Mouse (Mus musculus) hindlimb bud, embryonic 11.5 days (tissue): Measurements from ENCODE around the gene Fas.

ENCODE experiments used
- DNase-seq: peaks from one replicate; pipeline ENCODE4 v3.0.0-alpha.2; 2012; ENCODE audit warnings: low read depth, low spot score; ENCODE audit errors: extremely low spot score

Gene Fas

DNA sequence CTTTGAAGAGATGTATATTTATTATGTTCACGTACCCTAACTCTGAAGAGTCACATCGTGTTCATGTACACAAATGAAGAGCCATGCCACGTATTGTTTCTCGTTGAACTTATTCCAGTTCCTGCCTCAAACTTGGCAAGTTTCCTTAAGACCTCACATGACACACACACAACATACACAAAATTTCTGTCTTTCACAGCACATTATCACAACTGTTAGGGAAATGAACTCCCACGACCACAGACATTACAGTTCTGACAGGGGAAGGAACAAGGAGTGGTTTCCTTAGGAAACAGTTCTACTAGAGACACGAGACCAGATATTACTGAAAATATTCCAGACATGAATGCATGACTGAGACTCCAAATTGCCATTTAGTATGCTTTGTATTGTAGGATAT is 6.9 kb upstream of the Fas start:
- DNase-seq: no peak

DNA sequence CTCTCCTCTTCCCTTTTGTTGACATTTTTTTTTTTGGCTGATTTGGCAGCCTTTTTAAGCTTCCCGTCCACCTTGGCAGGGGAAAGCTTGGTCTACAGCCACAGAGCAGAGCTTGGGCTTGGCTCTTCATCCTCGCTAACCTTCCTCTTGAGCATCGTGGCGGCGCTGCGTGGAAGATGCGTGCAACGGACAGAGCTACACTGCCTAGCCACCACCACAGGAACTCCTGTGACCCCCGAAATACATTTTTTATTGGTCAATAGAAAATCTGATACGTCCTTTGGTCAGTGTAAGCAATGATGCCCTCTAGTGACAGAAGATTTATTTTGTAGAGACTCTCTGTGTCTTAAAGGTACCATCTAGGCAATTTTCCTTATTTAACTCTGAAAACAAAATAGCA is 6.1 kb upstream of the Fas start:
- DNase-seq: no peak

DNA sequence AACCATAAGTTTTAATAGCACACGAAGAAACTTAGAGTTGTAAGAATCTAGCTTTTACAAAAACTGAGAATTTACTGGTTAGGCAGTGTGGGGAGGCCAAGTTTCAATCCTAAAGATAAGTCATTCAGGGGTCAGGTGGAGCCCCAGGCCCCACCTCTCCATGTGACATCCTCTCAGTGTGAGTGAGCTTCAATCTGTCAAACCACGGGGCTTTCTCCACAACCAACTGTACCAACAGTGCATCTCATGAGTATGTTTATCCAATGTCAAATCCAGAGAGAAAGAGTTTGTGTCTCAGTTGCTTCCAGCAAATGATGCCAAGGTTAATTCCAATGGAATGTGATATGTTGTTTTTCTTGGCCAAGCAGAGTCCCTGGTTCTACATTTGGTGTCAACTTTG is 5.6 kb upstream of the Fas start:
- no peak for DNase-seq

DNA sequence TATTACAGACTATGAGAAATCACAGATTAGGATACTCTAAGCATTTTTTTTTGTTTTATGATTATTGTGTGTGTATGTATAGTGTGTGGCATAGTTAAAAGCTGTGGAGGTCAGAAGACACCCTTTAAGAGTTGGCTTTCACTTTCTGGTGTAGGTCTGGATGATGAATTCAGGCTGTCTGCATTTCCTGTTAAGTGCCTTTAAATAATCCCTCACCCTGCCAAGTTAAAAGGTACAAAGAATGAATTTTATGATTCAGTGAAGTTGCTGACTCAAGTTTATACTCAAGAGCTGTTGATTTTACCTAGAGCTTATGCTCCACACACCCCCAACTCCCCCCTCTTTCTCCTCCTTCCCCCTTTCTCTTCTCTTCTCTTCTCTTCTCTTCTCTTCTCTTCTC is 3.2 kb upstream of the Fas start:
- DNase-seq: no peak

- no peak for DNase-seq
Measured at GRCm38 (mm10) chr19:34287656-34288415, 2.6 kb upstream of the Fas start.

DNA sequence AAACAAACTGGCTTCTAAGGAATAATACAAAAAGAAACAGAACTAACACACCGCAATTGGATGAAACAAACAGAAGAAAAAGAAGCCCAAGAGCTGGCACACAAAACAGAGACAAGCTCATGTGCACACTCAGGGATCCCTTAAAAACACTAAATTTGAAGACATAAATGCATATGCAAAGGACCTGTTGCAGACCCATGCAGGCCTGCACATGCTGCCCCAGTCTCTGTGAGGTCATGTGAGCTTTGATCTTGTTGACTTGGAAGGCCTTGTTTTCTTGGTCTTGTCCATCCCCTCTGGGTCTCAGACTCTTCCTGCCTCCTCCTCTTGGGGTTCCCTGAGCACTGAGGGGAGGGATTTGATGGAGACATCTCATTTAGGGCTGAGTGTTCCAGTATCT is 1.8 kb upstream of the Fas start:
- DNase-seq: no peak

DNA sequence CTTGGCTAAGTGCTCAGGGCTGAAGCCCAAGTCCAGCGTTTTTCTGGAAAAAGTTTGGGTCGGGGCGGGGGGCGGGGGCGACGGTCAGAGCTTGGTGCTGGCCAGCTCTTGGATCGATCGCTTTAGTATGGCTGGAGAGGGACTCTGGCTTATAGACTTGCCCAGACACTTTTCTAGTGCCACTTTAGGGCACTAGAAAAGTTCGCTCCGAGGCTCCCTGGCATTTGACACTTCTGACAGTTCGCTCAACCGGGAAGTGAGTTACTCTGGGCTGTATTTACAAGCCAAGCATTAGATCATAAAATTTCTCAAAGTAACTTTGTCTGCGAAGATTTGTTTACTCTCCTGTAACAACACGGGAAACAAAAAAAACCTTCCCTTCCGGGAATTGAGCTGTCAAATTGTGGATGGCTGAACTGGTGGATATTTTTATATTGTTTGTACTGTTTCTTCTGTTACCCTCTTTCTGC is 441 bp downstream of the Fas start:
- DNase-seq: no peak

GRCm38 (mm10) chr19:34291379-34291778 is 913 bp downstream of the Fas start:
- no peak for DNase-seq

DNA sequence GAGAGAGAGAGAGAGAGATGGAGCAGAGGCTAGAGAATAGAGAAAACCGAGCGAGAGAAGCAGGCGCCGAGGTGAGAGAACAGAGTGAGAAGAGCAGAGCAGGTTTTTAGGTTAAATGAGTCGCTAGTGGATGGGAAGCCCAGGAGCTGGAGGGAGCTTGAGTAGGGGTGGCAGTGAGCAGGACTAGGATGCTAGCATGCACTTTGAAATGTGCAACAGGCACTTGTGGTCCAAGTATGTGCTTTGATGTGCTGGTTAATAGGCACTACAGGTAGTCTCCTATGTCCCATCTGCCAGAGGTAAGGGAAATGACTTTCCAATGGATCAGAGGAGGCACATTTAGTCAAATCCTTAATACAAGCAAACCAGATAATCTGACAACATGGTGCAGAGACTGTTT is 1.5 kb downstream of the Fas start:
- no peak for DNase-seq

DNA sequence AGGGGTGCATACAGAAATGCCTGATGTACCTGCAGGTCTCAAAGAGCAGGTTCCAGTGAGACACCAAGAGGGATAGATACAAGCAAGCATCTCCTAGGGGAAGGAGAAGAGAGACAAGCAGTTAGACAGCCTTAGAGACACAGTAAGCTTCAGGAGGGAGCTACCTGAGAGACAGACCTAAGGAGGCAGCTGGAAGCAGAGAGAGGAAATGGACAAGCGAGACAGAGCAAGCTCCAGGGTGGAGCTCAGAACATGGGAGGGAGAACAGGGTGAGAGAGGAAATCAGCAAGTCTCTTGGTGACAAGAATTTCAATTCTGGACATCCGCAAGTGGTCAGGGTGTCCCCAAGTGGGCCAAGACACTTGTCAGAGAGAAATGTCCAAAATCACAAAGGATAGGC is 2.2 kb downstream of the Fas start:
- DNase-seq: no peak

GRCm38 (mm10) chr19:34293376-34293947 is 3.0 kb downstream of the Fas start:
- no peak for DNase-seq

DNA sequence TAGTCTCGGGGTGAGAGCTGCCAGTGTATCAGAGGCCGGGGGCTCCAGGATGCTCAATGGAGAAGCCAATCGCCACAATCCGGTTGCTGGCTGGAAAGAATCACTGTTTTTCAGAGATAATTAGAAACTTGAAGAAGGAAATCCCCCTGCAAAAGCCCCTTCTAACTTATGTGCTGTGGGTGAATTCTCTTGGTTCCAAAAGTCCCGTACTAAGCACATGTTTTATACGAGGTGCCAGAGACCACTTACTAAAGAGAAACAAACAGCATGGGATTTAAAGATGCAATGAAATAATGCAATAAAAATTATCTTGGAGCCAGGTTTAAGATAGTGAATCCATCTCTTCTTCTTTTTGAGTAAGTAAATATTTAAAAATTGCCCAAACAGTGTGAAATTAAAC is 5.0 kb downstream of the Fas start:
- DNase-seq: no peak

DNA sequence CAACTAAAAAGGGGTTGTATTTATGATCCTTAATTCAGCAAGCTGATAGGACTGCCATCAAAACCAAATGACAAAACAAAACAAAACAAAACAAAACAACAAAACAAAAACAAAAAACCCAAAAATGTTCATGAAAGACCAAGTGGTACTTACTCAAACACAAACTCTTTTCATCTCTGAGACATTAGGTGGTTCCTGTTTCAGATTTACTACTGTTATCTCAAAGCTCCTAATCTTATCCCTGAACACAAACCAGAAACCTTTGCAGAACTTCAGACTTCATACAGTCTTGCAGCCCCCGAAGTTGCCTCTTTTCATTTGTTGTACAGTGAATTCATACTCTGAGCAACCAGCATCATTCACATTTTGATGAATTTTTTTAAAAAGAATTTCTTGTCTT is 8.1 kb downstream of the Fas start:
- DNase-seq: no peak

DNA sequence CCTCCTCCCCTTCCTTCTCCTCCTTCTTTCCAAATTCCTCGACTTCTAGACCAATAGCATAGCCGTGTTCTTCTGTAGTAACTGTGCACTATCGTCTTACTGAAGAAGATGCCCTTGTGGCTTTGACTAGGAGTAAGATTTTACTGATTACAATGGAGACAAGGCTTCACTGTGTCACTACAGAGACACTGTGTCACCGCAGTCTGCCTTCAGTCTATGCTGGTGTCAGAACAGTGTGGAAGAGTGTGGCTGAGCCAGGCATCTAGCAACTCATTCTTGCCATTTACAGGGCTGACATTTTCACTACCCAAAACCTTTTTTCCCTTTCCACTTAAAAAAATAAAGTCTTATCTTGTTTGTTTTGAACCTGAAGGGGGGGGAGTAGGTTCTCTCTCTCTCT is 8.8 kb downstream of the Fas start:
- no peak for DNase-seq

DNA sequence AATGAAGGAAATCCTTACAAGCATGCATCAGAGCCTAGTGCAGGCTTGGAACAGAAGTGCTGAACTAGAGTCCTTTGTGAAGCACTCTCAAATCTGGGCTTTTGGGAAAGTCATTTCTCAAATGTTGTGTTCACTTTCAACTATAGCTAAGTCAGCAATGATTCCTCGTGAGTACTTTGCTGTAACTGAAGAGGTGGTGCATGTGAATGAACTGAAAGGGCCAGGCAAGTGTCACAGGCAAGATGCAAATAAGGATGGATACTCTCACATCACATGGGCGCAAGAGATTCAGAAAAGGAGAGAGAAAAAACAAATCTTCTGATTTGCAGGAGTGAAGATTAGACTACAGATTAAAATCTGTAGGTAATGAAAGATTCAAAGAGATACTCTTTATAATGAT is 10.0 kb downstream of the Fas start:
- DNase-seq: no peak

DNA sequence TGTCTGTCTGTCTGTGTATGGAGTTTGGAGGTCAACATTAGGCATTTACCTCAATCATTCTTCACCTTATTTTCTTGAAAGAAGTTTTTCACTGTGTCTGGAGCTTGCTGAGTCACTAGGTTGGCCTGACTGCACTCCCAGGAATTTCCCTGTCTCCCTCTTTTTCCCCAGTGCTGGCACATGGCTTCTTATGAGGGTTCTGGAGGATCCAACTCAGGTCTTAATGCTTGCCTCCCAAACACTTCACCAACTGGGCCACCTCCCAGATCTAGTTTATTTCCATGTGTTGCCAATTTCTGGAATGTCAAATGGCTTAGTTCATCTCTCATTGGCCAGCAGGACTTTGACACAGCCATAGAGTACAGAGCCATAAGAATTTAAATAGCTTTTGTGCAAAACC is 14.5 kb downstream of the Fas start:
- DNase-seq: no peak

DNA sequence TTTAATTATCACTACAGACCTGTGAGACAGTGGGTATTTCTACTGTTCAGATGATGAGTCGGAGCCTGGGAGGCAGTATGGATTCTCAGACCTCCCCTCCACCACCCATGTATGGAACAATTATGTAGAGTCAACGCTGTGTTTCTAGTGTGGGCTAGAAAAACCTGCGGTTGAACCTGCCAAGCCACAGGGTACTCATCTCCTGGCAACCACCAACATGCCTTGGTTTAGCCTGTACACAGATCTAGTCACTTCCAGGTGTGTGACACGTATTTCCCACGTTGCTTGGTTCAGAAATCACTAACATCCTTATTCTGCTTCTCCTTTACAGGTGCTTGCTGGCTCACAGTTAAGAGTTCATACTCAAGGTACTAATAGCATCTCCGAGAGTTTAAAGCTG is 16.3 kb downstream of the Fas start:
- DNase-seq: no peak

- no peak for DNase-seq
Measured at GRCm38 (mm10) chr19:34312151-34312728, 21.8 kb downstream of the Fas start.

GRCm38 (mm10) chr19:34328051-34328450 is 37.6 kb downstream of the Fas start:
- DNase-seq: no peak

DNA sequence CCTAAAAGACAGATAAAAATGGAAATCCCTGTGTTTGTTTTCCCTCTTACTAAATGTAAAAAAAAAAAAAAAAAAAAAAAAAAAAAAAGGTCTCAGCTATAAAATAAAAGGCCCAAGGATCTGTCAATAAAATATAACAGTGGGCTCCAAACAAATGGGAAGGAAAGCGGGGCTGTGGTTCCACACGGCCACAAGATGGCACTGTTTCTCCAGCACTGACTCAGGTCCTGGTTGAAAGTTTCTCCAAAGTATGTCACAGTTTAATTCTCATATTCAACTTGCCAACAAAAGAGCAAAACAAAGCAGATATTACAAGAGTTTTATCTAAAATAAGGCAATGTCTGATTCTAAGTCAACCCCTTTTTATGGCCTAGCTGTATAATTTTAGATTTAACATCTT is 43.8 kb downstream of the Fas start:
- peak; percentile 70 for DNase-seq

DNA sequence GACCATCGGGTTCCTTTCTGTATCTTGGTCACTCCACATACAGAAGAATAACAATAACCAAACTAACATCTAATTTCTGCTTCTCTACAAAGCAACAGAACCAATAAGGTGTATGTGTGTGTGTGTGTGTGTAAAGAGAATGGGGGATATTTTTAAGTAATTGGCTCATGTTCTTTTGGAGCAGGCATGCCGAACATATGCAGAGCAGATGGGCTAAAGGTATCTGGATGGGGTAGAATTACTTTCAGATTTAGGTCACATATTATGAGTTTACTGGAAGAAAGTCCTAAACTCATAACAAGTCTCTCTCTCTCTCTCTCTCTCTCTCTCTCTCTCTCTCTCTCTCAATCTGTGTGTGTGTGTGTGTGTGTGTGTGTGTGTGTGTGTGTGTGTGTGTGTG is 54.2 kb downstream of the Fas start:
- DNase-seq: no peak

- DNase-seq: no peak
Measured at GRCm38 (mm10) chr19:34345616-34346267, 55.3 kb downstream of the Fas start.
